Mouse (Mus musculus) liver, embryonic 13.5 days (tissue): ENCODE measurements around the gene Ppil2. TPM values are rescaled to one million over a fixed set of nuclear protein-coding genes. Genes with fewer than 3 reads are reported as not detected.

Experiments
- ATAC-seq: fragments of 200-750 bp; cut with Nextera tagmentation; 2 replicates; pipeline ENCODE4 v1.8.0; 2017; ENCODE audit warnings: low read depth, mild to moderate bottlenecking, moderate number of reproducible peaks, moderate library complexity
- DNase-seq: peaks from one replicate; pipeline ENCODE4 v3.0.0; 2022
- H3K27ac ChIP-seq: fragments of 300-500 bp; sonication (generic); 2 replicates; pipeline ENCODE4 v1.5.1; 2015; ENCODE audit warnings: moderate library complexity, mild to moderate bottlenecking, inconsistent platforms
- H3K27me3 ChIP-seq: fragments of 300-500 bp; sonication (generic); 2 replicates; pipeline ENCODE4 v1.6.1; 2015; ENCODE audit warnings: mild to moderate bottlenecking, inconsistent platforms
- H3K36me3 ChIP-seq: fragments of 300-500 bp; sonication (generic); 2 replicates; pipeline ENCODE4 v1.6.1; 2015; ENCODE audit warnings: mild to moderate bottlenecking, inconsistent platforms
- H3K4me1 ChIP-seq: fragments of 300-500 bp; sonication (generic); replicated peaks from 2 replicates; pipeline ENCODE4 v1.6.1; 2015; ENCODE audit warnings: inconsistent platforms
- H3K4me2 ChIP-seq: fragments of 300-500 bp; sonication (generic); 2 replicates; pipeline ENCODE4 v1.6.1; 2015; ENCODE audit warnings: inconsistent platforms, mild to moderate bottlenecking, moderate library complexity
- H3K4me3 ChIP-seq: fragments of 300-500 bp; sonication (generic); replicated peaks from 2 replicates; pipeline ENCODE4 v1.5.1; 2015; ENCODE audit warnings: mild to moderate bottlenecking, inconsistent platforms
- H3K9ac ChIP-seq: fragments of 300-500 bp; sonication (generic); 2 replicates; pipeline ENCODE4 v1.6.1; 2015; ENCODE audit warnings: mild to moderate bottlenecking, inconsistent platforms
- H3K9me3 ChIP-seq: fragments of 300-500 bp; sonication (generic); replicated peaks from 2 replicates; pipeline ENCODE4 v1.6.1; 2016; ENCODE audit warnings: inconsistent platforms
- WGBS: fragments of 180-500 bp; shearing (Covaris S2); methylation state at CpG from one replicate; pipeline ENCODE4 v1.1.7; 2015; ENCODE audit not compliant: insufficient replicate concordance; 5-methylcytosine and 5-hydroxymethylcytosine counted together
- polyA plus RNA-seq: library from polyadenylated mRNA; unstranded; fragments of >200 nt; fragmentation: Nextera tagmentation; extraction: Ambion mirVana; gene quantifications from 2 replicates; pipeline ENCODE4 v1.2.1, GENCODE M21; 2015

The Ppil2 gene
- polyA plus RNA-seq, result 57.4 and 64.3 TPM in 2 replicates

DNA sequence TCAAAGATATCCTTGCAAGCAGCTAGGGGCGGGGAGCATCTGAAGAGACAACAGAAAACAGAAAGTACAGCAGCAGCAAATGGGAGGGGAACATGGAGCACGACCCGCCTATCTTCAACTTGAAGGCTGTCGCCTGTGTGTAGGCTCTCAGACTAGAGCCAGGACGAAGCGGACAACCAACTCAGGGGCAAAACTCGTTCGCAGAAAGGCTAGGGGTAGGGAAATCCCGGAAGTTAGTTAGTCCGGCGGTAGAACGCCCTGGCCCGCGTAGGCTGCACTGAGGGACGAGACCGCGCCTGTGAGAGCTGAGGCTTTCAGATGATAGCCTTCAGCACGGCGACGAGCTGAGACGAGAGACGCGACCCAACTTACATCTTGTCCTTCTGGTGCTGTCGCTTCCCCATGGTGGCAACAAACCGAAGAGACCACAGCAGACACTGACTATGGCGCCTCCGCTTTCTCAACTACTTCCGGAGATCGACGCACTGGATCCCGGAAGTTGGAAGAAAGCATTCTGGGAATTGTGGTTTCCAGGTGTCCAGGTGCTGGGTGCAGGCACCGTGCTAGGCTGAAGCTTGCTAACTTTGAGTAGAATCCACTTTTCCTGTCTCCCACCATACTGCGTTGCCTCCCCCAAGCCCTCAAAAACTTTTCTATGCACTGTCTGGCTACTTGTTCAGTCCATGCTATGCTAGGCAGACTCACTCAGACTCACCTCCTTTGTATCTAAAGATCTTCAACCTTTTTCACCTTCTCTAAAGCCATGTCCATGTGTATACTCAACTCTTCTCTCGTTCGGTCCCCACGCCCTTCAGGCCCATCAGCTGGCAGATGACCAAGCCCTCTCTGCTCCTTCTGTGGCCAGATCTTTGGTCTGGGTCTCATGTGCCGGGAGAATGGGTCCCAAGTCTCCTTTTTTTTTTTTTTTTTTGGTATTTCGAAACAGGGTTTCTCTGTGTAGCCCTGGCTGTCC, at the start of gene Ppil2:
Gene Ppil2 (minus strand): TSS at position 487 of the 973 bp plus-strand sequence.
- peaks cover 39% of the 10 kb centered on the region for H3K36me3 ChIP-seq
- 5% methylated on average over 38 of the region's 38 CpGs for WGBS

DNA sequence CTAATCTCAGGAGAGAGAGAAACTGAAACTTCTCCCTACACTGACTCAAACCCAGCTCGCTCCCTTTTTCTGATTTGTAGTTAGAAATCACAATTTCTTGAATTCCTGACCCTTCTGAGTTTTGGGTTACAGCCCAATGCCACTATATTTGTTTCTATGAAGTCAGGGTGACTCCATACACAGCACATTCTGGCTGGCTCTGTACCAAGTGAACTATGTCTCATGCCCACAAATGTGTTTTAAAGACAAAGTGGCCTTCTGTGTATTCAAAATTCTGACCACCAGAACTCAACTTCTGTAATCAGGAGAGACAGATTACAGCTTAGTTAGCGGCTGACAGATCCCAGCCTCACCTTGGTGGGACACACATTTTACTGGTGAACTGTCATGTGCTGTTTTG, 43.3 kb upstream of the Ppil2 start:
- Histone ChIP-seq H3K27ac (no peak overlapping the region), H3K9ac (no peak overlapping the region), H3K9me3 (no peaks in the 10 kb centered on the region), H3K36me3 (peaks cover 79% of the 10 kb centered on the region), H3K4me1 (no peaks in the 10 kb centered on the region), H3K27me3 (no peaks in the 10 kb centered on the region), H3K4me3 (no peak overlapping the region), H3K4me2 (no peak overlapping the region)
- DNase-seq (no peak), ATAC-seq (no peak)
- WGBS, result 80% methylated on average over 2 of the region's 2 CpGs

More for the DNA sequence above, at the start of gene Ppil2:
- Histone ChIP-seq H3K4me3 (peak within 1 kb of the TSS; percentile 89), H3K27ac (peak within 1 kb of the TSS; percentile 79), H3K9me3 (no peaks in the 10 kb centered on the region), H3K27me3 (no peaks in the 10 kb centered on the region), H3K4me2 (peak within 1 kb of the TSS; percentile 80), H3K9ac (peak within 1 kb of the TSS; percentile 84), H3K4me1 (peaks cover 17% of the 10 kb centered on the region)
- ATAC-seq (peak; percentile 89), DNase-seq (peak; percentile 66)

DNA sequence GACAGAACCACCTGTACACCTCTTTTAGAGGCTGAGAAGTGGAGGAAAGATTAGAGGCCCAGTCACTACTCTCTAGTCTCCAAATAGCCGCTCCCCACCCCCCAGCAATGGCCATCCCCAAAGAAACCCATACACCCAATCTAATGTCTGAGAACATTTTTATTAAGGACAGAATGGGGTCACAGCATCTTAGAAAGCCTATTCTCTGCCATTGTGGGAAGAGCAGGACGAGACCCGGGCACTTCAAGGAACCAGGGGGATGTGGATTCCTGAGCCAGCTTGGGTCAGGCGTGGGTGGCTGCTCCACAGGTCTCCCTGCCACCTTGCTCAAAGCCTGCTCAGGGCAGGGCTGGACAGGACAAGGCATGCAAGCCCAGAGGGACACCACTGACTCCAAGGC, 40.8 kb upstream of the Ppil2 start:
- no peak for ATAC-seq
- no peak overlapping the region for H3K27ac ChIP-seq

DNA sequence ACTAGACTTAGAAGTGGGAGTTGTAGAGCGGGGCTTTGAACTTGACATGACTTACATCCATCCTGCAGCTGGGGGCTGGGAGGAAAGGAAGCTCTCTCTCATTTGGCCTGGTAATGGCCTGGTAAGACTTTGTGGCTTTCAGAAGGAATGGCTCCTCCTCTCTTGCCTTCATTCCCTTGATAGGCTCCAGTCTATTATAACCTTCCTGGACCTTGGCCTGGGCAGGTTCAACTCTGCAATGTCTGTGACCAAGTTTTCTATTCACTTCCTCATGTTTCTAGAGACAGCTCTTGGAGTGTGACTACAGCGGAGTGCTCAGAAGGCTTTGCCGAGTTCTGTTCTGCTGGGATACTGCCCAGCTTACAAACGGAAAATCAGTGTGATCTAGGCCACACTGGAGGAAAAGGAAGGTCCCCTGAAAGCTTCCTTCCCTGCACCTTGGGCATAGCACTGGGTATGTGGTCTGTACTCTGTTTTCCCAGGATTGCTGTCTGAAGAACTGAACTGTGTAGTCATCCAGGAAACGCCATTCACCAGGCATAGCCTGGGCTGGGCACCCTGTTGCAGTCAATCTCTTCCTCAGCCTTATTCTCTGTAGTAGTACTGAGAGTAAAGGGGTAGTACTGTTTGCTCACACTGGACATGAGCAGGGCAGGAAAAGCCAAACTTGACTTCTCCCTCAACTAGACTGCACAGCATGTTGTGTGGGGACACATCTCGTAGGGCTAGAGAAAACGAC, 39.6 kb upstream of the Ppil2 start:
- peaks cover 43% of the 10 kb centered on the region for H3K36me3 ChIP-seq
- no peak for ATAC-seq
- H3K4me3 ChIP-seq, result no peak overlapping the region
- 73% methylated on average over 7 of the region's 7 CpGs for WGBS
- no peaks in the 10 kb centered on the region for H3K27me3 ChIP-seq
- H3K4me2 ChIP-seq, result no peak overlapping the region
- H3K4me1 ChIP-seq, result peaks cover 20% of the 10 kb centered on the region
- H3K27ac ChIP-seq, result no peak overlapping the region
- H3K9ac ChIP-seq, result no peak overlapping the region
- DNase-seq, result no peak
- H3K9me3 ChIP-seq, result no peaks in the 10 kb centered on the region

More for the DNA sequence above, 40.8 kb upstream of the Ppil2 start:
- H3K27me3 ChIP-seq, result no peaks in the 10 kb centered on the region
- H3K4me3 ChIP-seq, result no peak overlapping the region
- peaks cover 17% of the 10 kb centered on the region for H3K4me1 ChIP-seq
- DNase-seq, result no peak
- 88% methylated on average over 4 of the region's 4 CpGs for WGBS
- H3K9ac ChIP-seq, result no peak overlapping the region
- no peaks in the 10 kb centered on the region for H3K9me3 ChIP-seq
- H3K36me3 ChIP-seq, result peaks cover 55% of the 10 kb centered on the region
- H3K4me2 ChIP-seq, result no peak overlapping the region

DNA sequence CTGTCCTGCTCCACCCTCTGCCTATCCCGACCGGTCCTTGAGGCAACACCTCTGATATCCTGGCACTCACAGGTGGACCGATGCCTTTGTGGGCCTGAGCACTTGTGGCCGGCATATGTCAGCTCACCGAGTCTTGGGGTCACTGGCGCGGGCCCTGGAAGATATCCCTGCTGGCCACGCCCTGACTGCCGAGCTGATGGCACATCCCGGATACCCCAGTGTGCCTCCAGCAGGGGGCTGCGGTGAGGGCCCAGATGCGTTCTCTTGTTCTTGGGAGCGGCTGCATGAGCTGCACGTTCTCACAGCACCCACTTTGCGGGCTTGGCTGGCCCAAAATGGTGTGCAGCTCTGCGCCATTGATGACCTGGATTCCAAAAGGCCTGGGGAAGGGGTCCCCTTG, 37.0 kb upstream of the Ppil2 start:
- Histone ChIP-seq H3K9me3 (no peaks in the 10 kb centered on the region), H3K27me3 (no peaks in the 10 kb centered on the region), H3K4me1 (peaks cover 20% of the 10 kb centered on the region), H3K36me3 (peaks cover 19% of the 10 kb centered on the region), H3K27ac (peak overlapping the region; percentile 45; the same call in 1 of the 2 replicates), H3K4me2 (peak overlapping the region; percentile 98), H3K4me3 (peak overlapping the region; percentile 70), H3K9ac (peak overlapping the region; percentile 78)
- DNase-seq, result peak; percentile 58
- WGBS, result 8% methylated on average over 16 of the region's 16 CpGs
- ATAC-seq, result peak; percentile 62

DNA sequence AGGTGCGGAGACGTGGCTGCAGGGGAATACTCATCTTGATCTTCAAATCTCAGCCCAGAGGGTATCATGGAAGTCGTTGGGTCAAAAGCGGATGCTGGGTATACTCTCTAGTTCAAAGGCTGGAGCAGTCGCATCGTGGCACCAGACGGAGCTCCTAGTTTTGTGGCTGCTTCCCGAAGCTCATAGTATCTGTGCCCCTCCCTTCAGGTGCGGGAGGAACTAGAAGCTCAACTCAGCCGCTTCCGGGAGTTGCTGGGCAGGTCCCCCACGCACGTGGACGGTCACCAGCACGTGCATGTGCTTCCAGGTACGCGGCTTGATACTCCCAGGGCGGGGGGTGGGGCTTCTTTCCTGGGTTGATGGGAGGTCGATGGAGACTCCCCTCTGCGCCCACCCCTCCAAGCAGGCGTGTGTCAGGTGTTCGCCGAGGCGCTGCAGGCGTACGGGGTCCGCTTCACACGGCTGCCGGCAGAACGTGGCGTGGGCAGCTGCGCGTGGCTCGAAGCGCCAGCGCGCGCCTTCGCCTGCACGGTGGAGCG, 36.4 kb upstream of the Ppil2 start:
- H3K9me3 ChIP-seq, result no peaks in the 10 kb centered on the region
- peak overlapping the region; percentile 18; the same call in 1 of the 2 replicates for H3K27ac ChIP-seq
- peaks cover 20% of the 10 kb centered on the region for H3K4me1 ChIP-seq
- peak overlapping the region; percentile 70 for H3K4me3 ChIP-seq
- ATAC-seq (peak; percentile 17), DNase-seq (peak; percentile 9)
- H3K9ac ChIP-seq, result peak overlapping the region; percentile 78
- H3K4me2 ChIP-seq, result peak overlapping the region; percentile 98
- H3K27me3 ChIP-seq, result no peaks in the 10 kb centered on the region
- WGBS, result under 1% methylated on average over 41 of the region's 41 CpGs
- H3K36me3 ChIP-seq, result peaks cover 13% of the 10 kb centered on the region; the same call in 1 of the 2 replicates

DNA sequence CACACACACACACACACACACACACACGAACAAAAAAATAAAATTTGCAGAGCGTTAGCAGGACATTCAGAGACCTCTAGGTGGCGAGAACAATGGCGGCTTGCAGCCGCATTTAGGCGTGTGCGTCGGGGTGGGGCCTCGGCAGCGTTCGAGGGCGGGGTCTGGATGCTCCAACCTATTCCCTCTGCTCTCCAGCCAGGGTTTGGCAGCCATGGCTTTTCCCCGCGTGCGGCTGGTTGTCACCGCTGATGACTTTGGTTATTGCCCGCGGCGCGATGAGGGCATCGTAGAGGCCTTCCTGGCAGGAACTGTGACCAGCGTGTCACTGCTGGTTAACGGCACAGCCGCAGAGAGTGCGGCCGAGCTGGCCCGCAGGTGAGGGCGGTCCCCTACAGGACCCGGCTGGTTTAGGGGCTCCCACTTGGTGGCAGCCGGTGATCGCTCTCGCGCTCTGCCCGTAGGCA, 35.7 kb upstream of the Ppil2 start, which contains the start of gene Ccdc116:
Gene Ccdc116 (minus strand): TSS at position 458 of the 464 bp plus-strand sequence.
- Histone ChIP-seq H3K27ac (peak within 1 kb of the TSS; percentile 18; the same call in 1 of the 2 replicates), H3K9ac (peak within 1 kb of the TSS; percentile 78), H3K4me1 (peaks cover 20% of the 10 kb centered on the region), H3K4me3 (peak within 1 kb of the TSS; percentile 70), H3K36me3 (peaks cover 8% of the 10 kb centered on the region; the same call in 1 of the 2 replicates), H3K9me3 (no peaks in the 10 kb centered on the region), H3K4me2 (peak within 1 kb of the TSS; percentile 98), H3K27me3 (no peaks in the 10 kb centered on the region)
- under 1% methylated on average over 34 of the region's 34 CpGs for WGBS
- peak; percentile 74 for ATAC-seq
- DNase-seq, result peak; percentile 77

DNA sequence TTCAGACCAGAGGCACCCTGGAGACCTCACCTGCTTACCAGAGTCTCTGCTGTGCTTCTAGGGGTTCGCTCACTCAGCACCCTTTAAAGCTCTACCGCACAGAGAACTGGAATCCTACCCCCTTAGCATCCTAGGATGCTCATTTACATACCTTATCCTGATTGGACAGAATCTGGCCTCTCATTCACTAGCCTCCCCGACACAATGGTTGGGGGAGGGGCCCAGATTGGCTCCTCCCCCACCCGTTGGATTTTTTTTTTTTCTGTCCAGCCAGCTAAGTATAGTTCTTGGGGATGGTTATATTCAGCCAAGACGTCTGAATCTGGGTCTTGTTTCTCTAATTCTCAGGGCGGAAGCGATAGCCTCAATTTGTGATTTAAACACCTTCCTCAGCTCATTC, 33.3 kb upstream of the Ppil2 start, which contains the start of gene Ydjc:
Gene Ydjc (plus strand): TSS at position 283 of the 400 bp plus-strand sequence.
- no peak within 1 kb of the TSS for H3K4me3 ChIP-seq
- ATAC-seq (0 out of 2 replicates have a peak, but pooled peaks have one; percentile 22), DNase-seq (no peak)
- no peak within 1 kb of the TSS for H3K4me2 ChIP-seq
- no peaks in the 10 kb centered on the region for H3K27me3 ChIP-seq
- peaks cover 26% of the 10 kb centered on the region for H3K4me1 ChIP-seq
- H3K36me3 ChIP-seq, result no peaks in the 10 kb centered on the region
- no peak within 1 kb of the TSS for H3K9ac ChIP-seq
- no peaks in the 10 kb centered on the region for H3K9me3 ChIP-seq
- 28% methylated on average over 7 of the region's 7 CpGs for WGBS
- H3K27ac ChIP-seq, result no peak within 1 kb of the TSS

DNA sequence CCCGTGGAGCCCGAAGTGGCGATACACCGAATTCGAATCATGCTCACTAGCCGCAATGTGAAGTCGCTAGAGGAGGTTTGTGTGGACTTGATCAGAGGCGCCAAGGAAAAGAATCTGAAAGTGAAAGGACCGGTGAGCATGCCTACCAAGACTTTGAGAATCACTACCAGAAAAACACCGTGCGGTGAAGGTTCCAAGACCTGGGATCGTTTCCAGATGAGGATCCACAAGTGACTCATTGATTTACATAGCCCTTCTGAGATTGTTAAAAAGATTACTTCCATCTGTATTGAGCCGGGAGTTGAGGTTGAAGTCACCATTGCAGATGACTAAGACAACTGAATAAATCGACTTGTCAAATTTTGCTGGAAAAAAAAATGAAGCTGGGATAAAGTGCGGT, 26.3 kb upstream of the Ppil2 start:
- DNase-seq (no peak), ATAC-seq (no peak)
- Histone ChIP-seq H3K27me3 (peaks cover 4% of the 10 kb centered on the region; the same call in 1 of the 2 replicates), H3K4me1 (peaks cover 14% of the 10 kb centered on the region), H3K9ac (no peak overlapping the region), H3K9me3 (no peaks in the 10 kb centered on the region), H3K36me3 (no peaks in the 10 kb centered on the region), H3K4me2 (no peak overlapping the region), H3K27ac (no peak overlapping the region), H3K4me3 (no peak overlapping the region)
- WGBS, result 71% methylated on average over 15 of the region's 15 CpGs

DNA sequence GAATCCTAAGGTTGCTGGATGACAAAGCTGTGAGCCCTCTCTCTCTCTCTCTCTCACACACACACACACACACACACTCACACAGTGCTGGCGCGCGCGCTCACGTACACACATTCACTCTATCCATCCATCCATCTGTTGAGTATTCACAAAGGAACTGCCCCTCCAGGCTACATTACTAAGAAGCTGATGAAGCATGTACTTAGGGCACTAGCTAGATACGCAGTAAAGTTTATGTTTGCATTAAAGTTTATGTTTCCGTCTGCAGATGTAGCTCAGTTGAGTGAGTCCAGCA, 21.8 kb upstream of the Ppil2 start:
- ATAC-seq, result no peak
- DNase-seq, result no peak
- peak overlapping the region; percentile 58; the same call in 1 of the 2 replicates for H3K27ac ChIP-seq

More for the DNA sequence above, 21.8 kb upstream of the Ppil2 start:
- H3K4me3 ChIP-seq, result peak overlapping the region; percentile 86
- peak overlapping the region; percentile 75 for H3K9ac ChIP-seq
- H3K4me1 ChIP-seq, result peaks cover 25% of the 10 kb centered on the region
- H3K36me3 ChIP-seq, result no peaks in the 10 kb centered on the region
- peak overlapping the region; percentile 94 for H3K4me2 ChIP-seq
- 55% methylated on average over 7 of the region's 7 CpGs for WGBS
- H3K9me3 ChIP-seq, result no peaks in the 10 kb centered on the region
- H3K27me3 ChIP-seq, result 0 out of 2 replicates have a peak, but pooled peaks cover 4% of the 10 kb centered on the region
